Mouse (Mus musculus) kidney, adult 2 months (tissue): ENCODE measurements at regions not wholly inside any gene's neighbourhood (a gene's known extent, or its start where the extent isn't known, plus 50 kb on each side); places are given as distances from the start of the nearest gene placed in this dataset.

ENCODE experiments used
- CTCF ChIP-seq: fragments of 200-500 bp; conservative IDR thresholded peaks from 2 replicates; pipeline ENCODE4 v1.5.1; 2011; ENCODE audit warnings: low read depth, mild to moderate bottlenecking, control low read depth, low read length, moderate library complexity, mixed read lengths; ENCODE audit not compliant: insufficient read depth, insufficient read length
- POLR2A ChIP-seq: fragments of 200-500 bp; IDR thresholded peaks from one replicate; pipeline ENCODE4 v1.6.1; 2011; ENCODE audit warnings: low read depth, low read length, control low read depth

DNA sequence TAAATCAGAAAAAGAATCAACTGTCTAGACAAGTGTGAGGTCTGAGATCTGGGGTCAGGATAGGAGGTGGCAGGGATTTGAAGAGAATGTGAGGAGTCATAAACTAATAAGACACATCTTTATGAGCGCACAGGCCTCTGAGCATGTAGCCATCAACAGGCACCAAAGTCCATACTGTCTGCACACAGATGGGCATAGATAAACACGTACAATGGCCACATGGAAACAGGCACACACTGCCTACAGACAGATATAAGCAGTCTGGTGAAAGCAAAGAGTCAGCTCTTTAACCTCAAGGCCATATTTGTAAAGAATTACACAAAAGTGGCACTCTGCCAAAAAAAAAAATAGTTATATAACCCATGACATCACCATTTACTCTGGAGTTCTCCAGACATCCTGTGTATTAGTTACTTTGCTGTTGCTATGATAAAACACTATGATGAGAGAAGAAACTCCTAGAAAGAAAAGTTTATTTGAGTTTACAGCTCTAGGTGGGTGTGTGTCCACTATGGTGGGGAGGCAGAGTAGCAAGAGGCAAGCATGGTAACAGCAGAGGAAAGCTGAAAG, 101.4 kb downstream of the Adamts15 start:
- TF ChIP-seq CTCF (no peak), POLR2A (no peak)
